Mouse (Mus musculus) spleen, adult 18-20 months (tissue): ENCODE results near the gene Cbx2.
A peak's percentile ranks its signal among the peaks of the same experiment; 100 is the strongest.

Experiments used
- DNase-seq, 2 experiments: peaks; one replicate each; pipeline ENCODE4 v3.0.0; 2022; ENCODE audit warnings: mixed read lengths in 2 of 2

The Cbx2 gene

GRCm38 (mm10) chr11:119022895-119023615 is at the start of gene Cbx2:
Cbx2 (plus strand) TSS chr11:119022962.
- DNase-seq, result peak; percentile 69 to 86

- DNase-seq, result no peak
Observed at GRCm38 (mm10) chr11:118974340-118974739, 48.4 kb upstream of the Cbx2 start.

- peak in 1 of 2 experiments; percentile 55 for DNase-seq
Observed at GRCm38 (mm10) chr11:118975427-118975826, 47.3 kb upstream of the Cbx2 start.

- DNase-seq, result no peak
Observed at GRCm38 (mm10) chr11:118975917-118976316, 46.8 kb upstream of the Cbx2 start.

- DNase-seq, result no peak
Observed at GRCm38 (mm10) chr11:118980388-118980787, 42.4 kb upstream of the Cbx2 start.

GRCm38 (mm10) chr11:118981012-118981776 is 41.6 kb upstream of the Cbx2 start:
- peak; percentile 22 to 44 for DNase-seq

GRCm38 (mm10) chr11:118982593-118983113 is 40.1 kb upstream of the Cbx2 start:
- no peak for DNase-seq

- no peak for DNase-seq
Observed at GRCm38 (mm10) chr11:118985571-118985970, 37.2 kb upstream of the Cbx2 start.

- DNase-seq, result no peak
Observed at GRCm38 (mm10) chr11:118987999-118988398, 34.8 kb upstream of the Cbx2 start, which contains the start of gene Enpp7. Enpp7 (plus strand) TSS chr11:118988188.

- DNase-seq, result peak in 1 of 2 experiments; percentile 30
Observed at GRCm38 (mm10) chr11:118992781-118993180, 30.0 kb upstream of the Cbx2 start.

- no peak for DNase-seq
Observed at GRCm38 (mm10) chr11:118995448-118995847, 27.3 kb upstream of the Cbx2 start.

- DNase-seq, result no peak
Observed at GRCm38 (mm10) chr11:118997182-118997581, 25.6 kb upstream of the Cbx2 start.

GRCm38 (mm10) chr11:118998540-118999265 is 24.1 kb upstream of the Cbx2 start:
- peak; percentile 51 to 79 for DNase-seq

GRCm38 (mm10) chr11:118999361-118999804 is 23.4 kb upstream of the Cbx2 start:
- no peak for DNase-seq

- DNase-seq, result no peak
Observed at GRCm38 (mm10) chr11:119000877-119001276, 21.9 kb upstream of the Cbx2 start.

GRCm38 (mm10) chr11:119001493-119002128 is 21.2 kb upstream of the Cbx2 start:
- no peak for DNase-seq

GRCm38 (mm10) chr11:119005547-119006275 is 17.1 kb upstream of the Cbx2 start:
- DNase-seq, result no peak

- DNase-seq, result no peak
Observed at GRCm38 (mm10) chr11:119006462-119006861, 16.3 kb upstream of the Cbx2 start.

- DNase-seq, result no peak
Observed at GRCm38 (mm10) chr11:119007461-119008456, 15.0 kb upstream of the Cbx2 start.

GRCm38 (mm10) chr11:119014455-119014854 is 8.3 kb upstream of the Cbx2 start:
- no peak for DNase-seq
